Mouse (Mus musculus): ENCODE measurements at regions not wholly inside any gene's neighbourhood (a gene's known extent, or its start where the extent isn't known, plus 50 kb on each side); places are given as distances from the start of the nearest gene placed in this dataset.

DNA sequence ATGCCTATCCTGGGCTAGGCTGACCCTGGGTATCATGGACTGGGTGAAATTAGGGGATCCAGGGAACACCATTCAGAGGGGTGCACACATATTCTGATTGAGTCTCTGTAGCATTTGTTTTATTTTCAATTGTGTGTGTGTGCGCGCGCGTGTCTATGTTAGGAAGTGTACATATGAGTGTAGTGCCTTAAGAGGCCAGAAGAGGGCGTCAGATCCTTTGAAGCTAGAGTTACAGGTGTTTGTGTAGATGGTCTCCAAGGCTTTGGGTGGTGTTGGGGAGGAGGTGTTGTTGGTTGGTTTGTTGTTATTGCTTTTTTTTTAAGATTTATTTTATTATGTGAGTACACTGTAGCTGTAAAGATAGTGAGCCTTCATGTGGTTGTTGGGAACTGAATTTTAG lies 147.4 kb upstream of the Clint1 start:
- H3K27ac ChIP-seq (replicated peaks; ENCODE audit: insufficient read depth, low read depth, low read length) = no peak overlapping the region
- 70% methylated on average over 5 of the region's 5 CpGs for WGBS

GRCm38 (mm10) chr11:45718630-45719029 lies 133.2 kb upstream of the Clint1 start:
- DNase-seq (ENCODE audit: extremely low read depth, low read depth, low spot score) = no peak
- WGBS = 82% methylated on average over 2 of the region's 2 CpGs
- H3K4me3 ChIP-seq (ENCODE audit: insufficient read depth, low read depth, low read length) = no peak overlapping the region

More for the DNA sequence above, 147.4 kb upstream of the Clint1 start:
- no peak for TF ChIP-seq CTCF (IDR thresholded peaks at IDR 0.05; ENCODE audit: low read depth, low read length)
- no peak for TF ChIP-seq POLR2A (IDR thresholded peaks at IDR 0.05; ENCODE audit: extremely low read depth, insufficient read depth, low read length)
- no peak overlapping the region for H3K9ac ChIP-seq (ENCODE audit: low read depth, low read length)
- DNase-seq (ENCODE audit: extremely low read depth, low read depth, low spot score) = no peak
- H3K4me3 ChIP-seq (ENCODE audit: insufficient read depth, low read depth, low read length) = no peak overlapping the region
- no peaks in the 10 kb centered on the region for H3K79me2 ChIP-seq (ENCODE audit: control insufficient read depth, insufficient read depth, low read length)
- H3K27me3 ChIP-seq (ENCODE audit: control insufficient read depth, insufficient read depth, low read length) = 0 out of 2 replicates have a peak, but pooled peaks cover 2% of the 10 kb centered on the region
- no peaks in the 10 kb centered on the region for H3K36me3 ChIP-seq (ENCODE audit: control insufficient read depth, insufficient read depth, low read length)
- H3K4me1 ChIP-seq (ENCODE audit: control insufficient read depth, insufficient read depth, low read length) = no peaks in the 10 kb centered on the region

GRCm38 (mm10) chr11:45719821-45720220 lies 132.0 kb upstream of the Clint1 start:
- Histone ChIP-seq H3K79me2 (ENCODE audit: control insufficient read depth, insufficient read depth, low read length) (no peaks in the 10 kb centered on the region), H3K4me3 (ENCODE audit: insufficient read depth, low read depth, low read length) (no peak overlapping the region), H3K27ac (replicated peaks; ENCODE audit: insufficient read depth, low read depth, low read length) (no peak overlapping the region), H3K27me3 (ENCODE audit: control insufficient read depth, insufficient read depth, low read length) (no peaks in the 10 kb centered on the region), H3K4me1 (ENCODE audit: control insufficient read depth, insufficient read depth, low read length) (no peaks in the 10 kb centered on the region), H3K9ac (ENCODE audit: low read depth, low read length) (no peak overlapping the region), H3K36me3 (ENCODE audit: control insufficient read depth, insufficient read depth, low read length) (no peaks in the 10 kb centered on the region)
- WGBS = 88% methylated on average over 6 of the region's 6 CpGs
- TF ChIP-seq POLR2A (IDR thresholded peaks at IDR 0.05; ENCODE audit: extremely low read depth, insufficient read depth, low read length) = no peak
- TF ChIP-seq CTCF (IDR thresholded peaks at IDR 0.05; ENCODE audit: low read depth, low read length) = no peak
- DNase-seq (ENCODE audit: extremely low read depth, low read depth, low spot score) = no peak

More at GRCm38 (mm10) chr11:45718630-45719029, 133.2 kb upstream of the Clint1 start:
- Histone ChIP-seq H3K27me3 (ENCODE audit: control insufficient read depth, insufficient read depth, low read length) (no peaks in the 10 kb centered on the region), H3K79me2 (ENCODE audit: control insufficient read depth, insufficient read depth, low read length) (no peaks in the 10 kb centered on the region), H3K9ac (ENCODE audit: low read depth, low read length) (no peak overlapping the region), H3K4me1 (ENCODE audit: control insufficient read depth, insufficient read depth, low read length) (no peaks in the 10 kb centered on the region), H3K27ac (replicated peaks; ENCODE audit: insufficient read depth, low read depth, low read length) (no peak overlapping the region), H3K36me3 (ENCODE audit: control insufficient read depth, insufficient read depth, low read length) (no peaks in the 10 kb centered on the region)
- TF ChIP-seq CTCF (IDR thresholded peaks at IDR 0.05; ENCODE audit: low read depth, low read length) = no peak
- no peak for TF ChIP-seq POLR2A (IDR thresholded peaks at IDR 0.05; ENCODE audit: extremely low read depth, insufficient read depth, low read length)

DNA sequence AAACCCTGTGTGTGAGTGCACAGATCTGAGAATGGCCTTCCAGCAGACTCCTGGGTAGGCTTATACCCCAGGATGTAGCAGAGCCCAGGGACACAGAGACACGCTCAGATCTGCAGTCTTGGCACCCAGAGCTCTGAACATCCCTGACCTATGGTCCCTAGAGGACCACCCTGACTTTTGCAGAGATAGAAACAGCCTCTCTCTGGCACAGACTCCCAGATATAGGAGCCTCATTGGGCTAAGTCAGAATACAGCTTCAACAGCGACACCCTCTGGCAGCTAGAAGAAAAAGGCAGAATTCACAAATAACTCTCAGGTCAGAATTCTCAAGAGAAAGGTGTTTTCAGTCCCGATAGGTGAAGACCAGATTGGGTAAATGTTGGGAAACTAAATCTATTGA lies 115.3 kb upstream of the Clint1 start:
- H3K4me1 ChIP-seq (ENCODE audit: control insufficient read depth, insufficient read depth, low read length) = no peaks in the 10 kb centered on the region
- H3K79me2 ChIP-seq (ENCODE audit: control insufficient read depth, insufficient read depth, low read length) = no peaks in the 10 kb centered on the region
- no peak for DNase-seq (ENCODE audit: extremely low read depth, low read depth, low spot score)
- TF ChIP-seq CTCF (IDR thresholded peaks at IDR 0.05; ENCODE audit: low read depth, low read length) (no peak), POLR2A (IDR thresholded peaks at IDR 0.05; ENCODE audit: extremely low read depth, insufficient read depth, low read length) (no peak)
- no peak overlapping the region for H3K9ac ChIP-seq (ENCODE audit: low read depth, low read length)
- no peak overlapping the region for H3K4me3 ChIP-seq (ENCODE audit: insufficient read depth, low read depth, low read length)
- H3K27me3 ChIP-seq (ENCODE audit: control insufficient read depth, insufficient read depth, low read length) = no peaks in the 10 kb centered on the region
- H3K27ac ChIP-seq (replicated peaks; ENCODE audit: insufficient read depth, low read depth, low read length) = no peak overlapping the region
- no peaks in the 10 kb centered on the region for H3K36me3 ChIP-seq (ENCODE audit: control insufficient read depth, insufficient read depth, low read length)
- WGBS = 36% methylated on average over 3 of the region's 3 CpGs

DNA sequence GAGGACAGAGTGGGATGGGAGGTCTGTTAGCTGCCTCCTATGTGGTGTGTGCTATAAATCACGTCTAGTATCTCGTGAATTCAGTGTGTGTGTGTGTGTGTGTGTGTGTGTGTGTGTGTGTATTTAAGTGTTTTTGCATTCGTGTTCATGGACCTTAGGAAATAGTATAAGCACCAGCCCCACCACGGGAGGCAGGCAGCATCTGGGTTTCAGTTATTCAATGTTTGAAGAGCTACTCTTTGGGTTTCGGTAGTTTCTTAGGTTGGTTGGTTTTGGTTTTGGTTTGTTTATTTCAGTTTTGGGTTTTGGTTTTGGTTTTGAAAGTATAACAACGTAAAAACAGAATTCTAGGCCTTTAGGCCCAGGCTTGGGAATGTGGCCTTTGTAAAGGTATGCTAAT lies 113.5 kb upstream of the Clint1 start:
- DNase-seq (ENCODE audit: extremely low read depth, low read depth, low spot score) = no peak
- H3K4me1 ChIP-seq (ENCODE audit: control insufficient read depth, insufficient read depth, low read length) = no peaks in the 10 kb centered on the region
- no peaks in the 10 kb centered on the region for H3K79me2 ChIP-seq (ENCODE audit: control insufficient read depth, insufficient read depth, low read length)
- TF ChIP-seq CTCF (IDR thresholded peaks at IDR 0.05; ENCODE audit: low read depth, low read length) = no peak
- no peak for TF ChIP-seq POLR2A (IDR thresholded peaks at IDR 0.05; ENCODE audit: extremely low read depth, insufficient read depth, low read length)
- H3K36me3 ChIP-seq (ENCODE audit: control insufficient read depth, insufficient read depth, low read length) = no peaks in the 10 kb centered on the region
- no peak overlapping the region for H3K27ac ChIP-seq (replicated peaks; ENCODE audit: insufficient read depth, low read depth, low read length)
- 85% methylated on average over 6 of the region's 6 CpGs for WGBS
- H3K27me3 ChIP-seq (ENCODE audit: control insufficient read depth, insufficient read depth, low read length) = no peaks in the 10 kb centered on the region
- no peak overlapping the region for H3K4me3 ChIP-seq (ENCODE audit: insufficient read depth, low read depth, low read length)
- H3K9ac ChIP-seq (ENCODE audit: low read depth, low read length) = no peak overlapping the region

- no peak overlapping the region for H3K9ac ChIP-seq (ENCODE audit: low read depth, low read length)
- H3K4me1 ChIP-seq (ENCODE audit: control insufficient read depth, insufficient read depth, low read length) = no peaks in the 10 kb centered on the region
- no peak for TF ChIP-seq CTCF (IDR thresholded peaks at IDR 0.05; ENCODE audit: low read depth, low read length)
- TF ChIP-seq POLR2A (IDR thresholded peaks at IDR 0.05; ENCODE audit: extremely low read depth, insufficient read depth, low read length) = no peak
- no peaks in the 10 kb centered on the region for H3K36me3 ChIP-seq (ENCODE audit: control insufficient read depth, insufficient read depth, low read length)
- H3K79me2 ChIP-seq (ENCODE audit: control insufficient read depth, insufficient read depth, low read length) = no peaks in the 10 kb centered on the region
- whole genome bisulfite sequencing = 87% methylated on average over 2 of the region's 2 CpGs
- H3K4me3 ChIP-seq (ENCODE audit: insufficient read depth, low read depth, low read length) = no peak overlapping the region
- no peak overlapping the region for H3K27ac ChIP-seq (replicated peaks; ENCODE audit: insufficient read depth, low read depth, low read length)
- H3K27me3 ChIP-seq (ENCODE audit: control insufficient read depth, insufficient read depth, low read length) = no peaks in the 10 kb centered on the region; the same call in 1 of the 2 replicates
- no peak for DNase-seq (ENCODE audit: extremely low read depth, low read depth, low spot score)
Measured at GRCm38 (mm10) chr11:45745941-45746340, 105.9 kb upstream of the Clint1 start.
